Mouse (Mus musculus) 416B (cell line): ENCODE data around the gene Rpl9-ps1.

Source experiments
- DNase-seq: peaks from one replicate; pipeline ENCODE4 v3.0.0; 2011; ENCODE audit warnings: low read depth

Gene Rpl9-ps1

DNA sequence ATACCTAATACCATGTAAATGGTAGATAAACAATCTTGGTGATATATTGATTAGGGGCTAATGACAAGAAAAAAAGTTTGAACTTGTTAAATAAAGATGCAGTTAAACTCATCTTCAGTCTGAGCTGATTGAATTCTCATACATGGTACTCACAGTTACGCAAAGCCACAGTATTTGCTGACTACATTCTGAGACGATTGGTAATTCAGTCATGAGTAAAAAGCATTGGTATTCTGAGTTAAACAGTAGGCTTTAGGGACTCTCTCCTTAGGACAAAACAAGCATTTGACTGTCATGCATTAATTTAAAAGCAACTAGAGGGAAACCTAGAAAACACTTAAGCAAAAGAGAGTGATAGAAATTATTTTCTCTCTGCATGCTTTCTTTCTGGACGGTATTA lies 21.8 kb downstream of the Rpl9-ps1 start:
- DNase-seq: no peak

DNA sequence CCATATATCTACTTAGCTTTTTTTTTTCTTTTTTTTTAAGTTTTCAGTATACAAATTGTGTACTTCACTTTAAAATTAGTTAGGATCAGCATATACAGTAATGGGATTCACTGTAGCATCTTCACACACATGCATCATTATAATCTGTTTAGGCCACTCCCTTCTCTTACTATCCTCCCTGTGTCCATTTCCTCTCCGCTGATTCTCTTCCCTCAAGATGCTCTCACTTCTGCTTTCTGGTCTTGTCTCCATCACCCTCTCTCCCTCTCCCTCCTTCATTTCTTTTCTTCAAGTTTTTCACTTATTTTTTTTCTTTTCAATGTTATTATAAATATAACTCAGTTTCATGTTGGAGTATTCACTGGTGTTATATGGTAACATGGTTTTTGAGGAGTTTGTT lies 26.4 kb downstream of the Rpl9-ps1 start:
- no peak for DNase-seq

DNA sequence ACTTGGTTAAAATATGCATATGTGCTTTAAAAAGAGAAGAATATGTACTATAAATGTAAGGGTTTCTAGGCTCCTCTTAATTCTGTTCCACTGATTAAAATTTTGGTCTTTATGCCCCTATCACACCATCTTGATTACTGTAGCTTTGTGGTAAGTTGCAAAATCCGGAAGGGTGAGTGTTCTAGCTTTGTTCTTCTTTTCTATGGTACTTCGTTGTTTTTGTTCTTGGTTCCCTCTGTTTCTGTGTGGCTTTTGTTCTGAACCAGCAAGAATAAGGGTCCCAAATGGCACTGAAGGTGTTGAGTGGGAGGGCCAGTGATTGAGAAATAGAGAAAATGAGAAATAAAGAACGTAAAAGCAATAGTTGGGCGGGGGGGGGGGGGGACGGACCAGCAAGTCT lies 27.2 kb downstream of the Rpl9-ps1 start:
- DNase-seq: peak; percentile 85

DNA sequence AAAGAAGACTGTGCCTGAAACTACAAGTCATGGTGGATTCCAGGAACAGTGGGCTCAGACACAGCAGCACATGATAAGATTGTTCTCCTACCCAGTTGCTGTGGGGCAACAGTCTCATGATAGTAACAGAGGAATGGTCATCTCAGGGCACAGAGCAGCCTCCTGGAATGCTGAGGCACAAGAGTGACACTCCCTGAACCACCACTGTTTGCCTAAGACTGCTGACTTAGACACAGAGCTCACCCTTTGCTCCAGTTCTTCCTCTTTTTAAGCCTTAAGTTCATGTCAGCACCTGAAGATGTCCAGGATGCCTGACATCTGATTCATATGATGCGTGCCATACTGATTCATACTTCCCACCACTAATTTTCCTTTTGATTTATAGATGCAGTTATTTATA lies 28.8 kb downstream of the Rpl9-ps1 start:
- peak; percentile 70 for DNase-seq

DNA sequence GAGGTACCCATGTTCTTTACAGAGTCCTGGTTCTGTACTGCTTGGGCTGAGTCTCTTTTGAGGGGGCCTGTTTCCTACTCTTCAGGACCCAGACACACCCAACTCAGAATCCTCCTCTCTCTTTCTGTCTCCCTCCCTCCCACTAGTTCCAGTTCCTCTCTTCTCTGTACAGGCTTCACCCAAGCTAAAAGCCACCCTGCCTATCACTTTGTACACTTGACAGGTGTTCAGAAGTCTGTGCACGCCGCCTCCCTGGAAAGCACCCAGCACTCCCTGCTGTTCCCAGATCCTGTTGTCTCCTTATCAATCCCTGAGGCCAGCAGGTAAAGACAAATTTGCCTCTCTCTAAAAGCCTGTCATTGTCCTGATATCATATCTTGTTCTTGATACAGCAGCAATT lies 34.5 kb downstream of the Rpl9-ps1 start:
- no peak for DNase-seq

DNA sequence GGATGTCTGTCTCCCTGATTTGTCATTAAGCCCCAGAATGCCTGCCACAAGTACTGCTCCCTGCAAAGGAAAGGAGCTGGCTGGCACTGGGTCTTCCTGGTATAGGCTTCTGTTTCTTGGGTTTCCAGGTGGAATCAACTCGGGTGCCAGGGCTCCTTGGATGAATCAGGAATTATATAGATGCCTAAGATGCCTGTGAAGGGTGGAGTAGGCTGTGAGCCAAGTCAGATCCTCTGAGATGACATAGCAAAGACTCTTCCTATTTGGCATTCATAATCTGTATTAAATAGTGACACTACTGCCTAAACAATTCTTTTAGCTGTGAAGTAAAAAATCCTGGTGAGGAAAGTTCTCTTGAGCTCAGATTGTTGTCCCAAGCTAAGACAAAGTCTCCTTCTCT lies 39.0 kb downstream of the Rpl9-ps1 start:
- DNase-seq: no peak

DNA sequence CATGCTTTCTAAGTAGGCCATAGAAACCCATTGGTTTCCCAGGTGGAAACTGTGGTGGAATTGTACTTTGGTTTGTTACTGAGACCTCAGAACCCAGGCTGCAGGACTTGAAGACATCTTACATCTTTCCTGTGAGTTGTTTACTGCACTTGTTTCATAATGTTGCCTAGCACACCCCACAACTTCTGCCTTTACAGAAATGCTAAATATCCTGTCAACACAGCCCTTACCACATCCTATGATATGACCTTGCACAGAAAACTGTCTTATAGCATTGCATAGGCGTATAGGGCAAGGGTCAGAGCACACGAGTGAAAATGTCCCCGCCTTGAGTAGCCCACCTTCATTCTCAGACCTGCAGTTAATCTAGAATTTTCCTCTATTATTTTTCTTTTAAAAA lies 39.9 kb downstream of the Rpl9-ps1 start:
- DNase-seq: peak; percentile 69

DNA sequence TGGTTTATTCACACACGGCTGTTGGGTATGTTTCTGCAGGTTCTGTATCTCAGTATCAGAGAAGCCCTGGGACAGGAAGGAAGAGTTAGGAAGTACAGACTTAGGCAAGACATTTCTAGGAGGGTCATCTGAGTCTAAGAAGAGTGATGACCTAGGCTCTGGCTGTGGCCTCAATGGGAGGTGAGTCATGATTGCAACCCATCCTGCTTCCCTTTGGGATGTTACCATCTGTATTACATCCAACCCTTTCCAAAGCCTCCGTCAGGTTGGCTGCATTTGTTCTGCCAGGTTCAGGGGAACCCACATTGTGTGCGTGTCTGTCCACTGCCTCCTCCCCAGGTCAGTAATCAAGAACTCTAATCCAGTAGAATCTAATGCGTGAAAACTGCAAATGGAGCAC lies 40.7 kb downstream of the Rpl9-ps1 start:
- DNase-seq: peak; percentile 62

DNA sequence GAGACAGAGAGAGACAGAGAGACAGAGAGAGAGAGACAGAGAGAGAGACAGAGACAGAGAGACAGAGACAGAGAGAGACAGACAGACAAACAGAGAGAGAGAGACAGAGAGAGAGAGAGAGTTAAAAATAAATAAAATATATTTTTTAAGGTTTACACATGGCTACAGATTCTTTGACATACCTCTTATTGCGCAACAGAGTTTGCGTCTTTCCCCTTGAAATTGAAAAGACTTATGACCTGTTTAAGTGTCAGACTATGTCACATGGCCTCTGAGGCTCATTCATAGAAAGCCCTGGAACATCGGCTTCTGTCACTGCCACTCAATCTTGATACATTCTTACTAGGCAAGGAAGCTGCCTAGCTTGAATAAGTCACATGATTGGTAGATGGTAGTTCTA lies 42.0 kb downstream of the Rpl9-ps1 start:
- DNase-seq: peak; percentile 49

DNA sequence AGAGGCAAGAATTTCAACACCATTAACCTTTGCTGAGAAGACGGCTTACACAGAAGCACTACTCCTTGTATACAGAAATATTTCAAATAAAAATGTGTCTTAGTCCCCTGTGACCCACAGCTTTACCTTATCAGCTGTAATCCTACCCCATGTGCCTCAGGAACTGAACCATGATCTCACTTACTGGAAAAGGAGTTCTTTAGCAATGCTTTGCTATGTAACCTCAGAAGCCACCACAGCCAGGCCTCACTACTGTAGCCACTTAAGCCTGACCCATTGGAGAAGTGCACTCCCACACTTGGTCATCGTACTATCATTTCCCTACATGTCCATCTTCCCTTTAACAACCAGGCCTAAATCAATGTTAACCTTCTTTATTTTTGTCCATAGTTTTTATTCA lies 44.8 kb downstream of the Rpl9-ps1 start:
- peak; percentile 86 for DNase-seq

DNA sequence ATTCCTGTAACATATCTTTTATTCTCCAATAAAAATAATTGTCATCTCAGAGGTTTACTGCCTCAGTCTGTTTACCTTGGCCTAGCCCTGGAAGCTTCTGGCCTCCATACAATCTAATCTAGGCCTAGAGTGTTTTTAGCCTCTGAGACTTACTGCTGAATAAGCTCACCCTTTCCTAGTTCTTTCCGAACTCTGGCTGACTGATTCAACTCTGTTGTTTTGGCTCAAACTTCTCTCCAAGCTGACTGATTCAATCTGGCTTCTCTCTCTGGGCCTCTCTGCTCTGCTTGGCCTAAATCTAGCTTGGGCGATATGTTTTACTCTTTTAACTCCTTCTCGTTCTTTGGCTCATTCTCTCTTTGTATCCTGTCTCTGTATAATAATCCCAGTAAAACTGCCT lies 46.4 kb downstream of the Rpl9-ps1 start:
- DNase-seq: no peak

DNA sequence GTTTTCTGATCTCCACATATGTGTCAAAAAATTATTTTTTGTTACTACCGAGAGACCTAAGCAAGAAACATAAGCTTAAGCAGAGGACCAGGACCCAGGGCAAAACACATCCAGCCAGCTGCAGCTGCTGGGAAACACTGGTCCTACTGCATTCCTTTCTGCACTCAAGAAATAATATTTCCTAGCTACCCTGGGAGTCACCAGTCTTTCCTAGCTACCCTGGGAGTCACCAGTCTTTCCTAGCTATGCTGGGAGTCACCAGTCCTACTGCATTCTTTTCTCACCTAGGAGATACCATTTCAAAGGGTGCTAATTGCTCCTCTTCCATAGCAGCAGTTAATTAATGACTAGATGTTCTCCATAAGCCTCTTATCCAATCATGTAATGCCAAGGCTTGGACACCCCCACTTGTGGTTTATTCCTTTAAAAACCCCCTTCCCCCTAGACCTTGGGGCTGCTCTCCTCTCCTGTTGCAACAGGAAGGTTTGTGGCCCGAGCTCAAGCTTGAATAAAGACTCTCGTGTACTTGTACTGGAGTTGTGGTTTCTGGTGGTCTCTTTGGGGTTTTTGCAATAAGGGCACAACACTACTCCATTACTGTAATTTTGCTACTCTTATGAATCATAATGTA lies 47.1 kb downstream of the Rpl9-ps1 start:
- DNase-seq: peak; percentile 79

DNA sequence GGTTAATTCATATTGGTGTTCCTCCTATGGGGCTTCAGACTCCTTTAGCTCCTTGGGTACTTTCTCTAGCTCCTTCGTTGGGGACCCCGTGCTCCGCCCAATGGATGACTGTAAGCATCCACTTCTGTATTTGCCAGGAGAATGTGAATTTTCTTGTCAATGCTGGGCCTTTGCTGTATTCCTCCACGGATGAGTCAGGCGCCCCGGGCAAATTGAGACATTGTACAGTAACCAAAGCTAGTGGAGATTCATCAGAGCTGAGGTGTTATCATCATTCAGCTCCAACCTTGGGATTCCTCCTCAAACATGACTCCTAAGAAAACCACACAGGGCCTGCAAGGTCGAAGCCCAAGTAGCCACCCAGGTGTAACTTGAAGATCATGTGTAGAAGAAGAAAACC lies 47.6 kb downstream of the Rpl9-ps1 start:
- DNase-seq: no peak

DNA sequence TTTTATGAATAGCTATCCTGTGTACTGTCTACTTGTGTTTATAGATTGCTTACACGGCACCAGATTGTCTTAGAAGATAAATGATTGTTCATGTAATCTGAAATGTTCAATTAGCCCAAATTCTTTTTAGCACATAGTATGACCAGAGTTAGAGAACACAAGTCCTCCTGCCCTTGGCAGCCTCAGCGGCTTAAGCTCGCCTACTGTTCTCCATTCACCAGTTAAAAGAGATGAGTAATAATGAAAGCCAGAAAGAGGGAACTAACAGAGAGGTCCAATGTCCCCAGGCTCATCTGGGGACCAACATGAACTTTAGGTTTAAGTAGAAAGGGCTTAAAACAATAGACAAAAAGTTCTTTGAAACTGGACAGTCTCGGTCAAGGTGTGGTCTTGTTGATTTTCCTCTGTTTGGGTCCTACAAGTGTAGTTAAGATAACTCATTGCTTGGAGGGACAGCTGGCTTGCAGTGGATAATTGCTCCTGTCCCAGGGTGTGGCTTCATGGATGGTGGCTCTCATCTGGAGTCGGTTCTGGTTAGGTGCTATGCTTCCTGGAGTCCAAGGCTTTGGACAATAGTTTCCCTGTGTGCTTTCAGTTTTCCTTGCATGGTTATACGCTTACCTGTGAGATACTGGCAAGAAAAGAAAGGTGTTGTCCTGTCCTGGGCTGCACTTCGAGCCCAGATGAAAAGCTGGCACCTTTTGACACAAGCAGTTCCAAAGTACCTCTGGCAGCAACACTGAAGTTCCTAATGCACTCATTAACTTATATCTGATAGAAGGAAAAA lies 49.6 kb downstream of the Rpl9-ps1 start:
- DNase-seq: no peak
